Mouse (Mus musculus) bone marrow macrophage, adult 2 months (primary cell): Measurements from ENCODE around the gene Rbck1.

Source experiments
- CTCF ChIP-seq: IDR thresholded peaks from 2 replicates; pipeline ENCODE4 v1.5.1; 2012; ENCODE audit warnings: low read depth, mild to moderate bottlenecking, low read length, moderate library complexity
- POLR2A ChIP-seq: IDR thresholded peaks from 2 replicates; pipeline ENCODE4 v1.6.1; 2012; ENCODE audit warnings: mild to moderate bottlenecking, low read depth, low read length, borderline replicate concordance

- TF ChIP-seq CTCF (no peak), POLR2A (no peak)
These were observed 24.8 kb upstream of the Rbck1 start for GRCm38 (mm10) chr2:152357254-152357653.
